Mouse (Mus musculus) liver, embryonic 13.5 days (tissue): ENCODE results near the gene Il21r. TPM values are rescaled to one million over a fixed set of nuclear protein-coding genes. Genes with fewer than 3 reads are reported as not detected.

Experiments used
- ATAC-seq: fragments of 200-750 bp; cut with Nextera tagmentation; 2 replicates; pipeline ENCODE4 v1.8.0; 2017; ENCODE audit warnings: low read depth, mild to moderate bottlenecking, moderate number of reproducible peaks, moderate library complexity
- DNase-seq: peaks from one replicate; pipeline ENCODE4 v3.0.0; 2022
- H3K27ac ChIP-seq: fragments of 300-500 bp; sonication (generic); 2 replicates; pipeline ENCODE4 v1.5.1; 2015; ENCODE audit warnings: moderate library complexity, mild to moderate bottlenecking, inconsistent platforms
- H3K27me3 ChIP-seq: fragments of 300-500 bp; sonication (generic); 2 replicates; pipeline ENCODE4 v1.6.1; 2015; ENCODE audit warnings: mild to moderate bottlenecking, inconsistent platforms
- H3K36me3 ChIP-seq: fragments of 300-500 bp; sonication (generic); 2 replicates; pipeline ENCODE4 v1.6.1; 2015; ENCODE audit warnings: mild to moderate bottlenecking, inconsistent platforms
- H3K4me1 ChIP-seq: fragments of 300-500 bp; sonication (generic); replicated peaks from 2 replicates; pipeline ENCODE4 v1.6.1; 2015; ENCODE audit warnings: inconsistent platforms
- H3K4me2 ChIP-seq: fragments of 300-500 bp; sonication (generic); 2 replicates; pipeline ENCODE4 v1.6.1; 2015; ENCODE audit warnings: inconsistent platforms, mild to moderate bottlenecking, moderate library complexity
- H3K4me3 ChIP-seq: fragments of 300-500 bp; sonication (generic); replicated peaks from 2 replicates; pipeline ENCODE4 v1.5.1; 2015; ENCODE audit warnings: mild to moderate bottlenecking, inconsistent platforms
- H3K9ac ChIP-seq: fragments of 300-500 bp; sonication (generic); 2 replicates; pipeline ENCODE4 v1.6.1; 2015; ENCODE audit warnings: mild to moderate bottlenecking, inconsistent platforms
- H3K9me3 ChIP-seq: fragments of 300-500 bp; sonication (generic); replicated peaks from 2 replicates; pipeline ENCODE4 v1.6.1; 2016; ENCODE audit warnings: inconsistent platforms
- WGBS: fragments of 180-500 bp; shearing (Covaris S2); methylation state at CpG from one replicate; pipeline ENCODE4 v1.1.7; 2015; ENCODE audit not compliant: insufficient replicate concordance; 5-methylcytosine and 5-hydroxymethylcytosine counted together
- polyA plus RNA-seq: library from polyadenylated mRNA; unstranded; fragments of >200 nt; fragmentation: Nextera tagmentation; extraction: Ambion mirVana; gene quantifications from 2 replicates; pipeline ENCODE4 v1.2.1, GENCODE M21; 2015

The Il21r gene
- polyA plus RNA-seq, 1 experiment from 2014 or later: 1.1 TPM

DNA sequence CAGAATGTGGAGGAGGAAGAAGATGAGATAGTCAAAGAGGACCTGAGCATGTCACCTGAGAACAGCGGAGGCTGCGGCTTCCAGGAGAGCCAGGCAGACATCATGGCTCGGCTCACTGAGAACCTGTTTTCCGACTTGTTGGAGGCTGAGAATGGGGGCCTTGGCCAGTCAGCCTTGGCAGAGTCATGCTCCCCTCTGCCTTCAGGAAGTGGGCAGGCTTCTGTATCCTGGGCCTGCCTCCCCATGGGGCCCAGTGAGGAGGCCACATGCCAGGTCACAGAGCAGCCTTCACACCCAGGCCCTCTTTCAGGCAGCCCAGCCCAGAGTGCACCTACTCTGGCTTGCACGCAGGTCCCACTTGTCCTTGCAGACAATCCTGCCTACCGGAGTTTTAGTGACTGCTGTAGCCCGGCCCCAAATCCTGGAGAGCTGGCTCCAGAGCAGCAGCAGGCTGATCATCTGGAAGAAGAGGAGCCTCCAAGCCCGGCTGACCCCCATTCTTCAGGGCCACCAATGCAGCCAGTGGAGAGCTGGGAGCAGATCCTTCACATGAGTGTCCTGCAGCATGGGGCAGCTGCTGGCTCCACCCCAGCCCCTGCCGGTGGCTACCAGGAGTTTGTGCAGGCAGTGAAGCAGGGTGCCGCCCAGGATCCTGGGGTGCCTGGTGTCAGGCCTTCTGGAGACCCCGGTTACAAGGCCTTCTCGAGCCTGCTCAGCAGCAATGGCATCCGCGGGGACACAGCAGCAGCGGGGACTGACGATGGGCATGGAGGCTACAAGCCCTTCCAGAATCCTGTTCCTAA is 27.3 kb upstream of the Il21r start:
- H3K36me3 ChIP-seq: peaks cover 11% of the 10 kb centered on the region
- no peak overlapping the region for H3K4me3 ChIP-seq
- no peaks in the 10 kb centered on the region for H3K9me3 ChIP-seq
- 76% methylated on average over 16 of the region's 16 CpGs for WGBS
- no peak overlapping the region for H3K9ac ChIP-seq
- no peak overlapping the region for H3K4me2 ChIP-seq
- H3K4me1 ChIP-seq: peaks cover 43% of the 10 kb centered on the region
- no peak for DNase-seq
- no peaks in the 10 kb centered on the region for H3K27me3 ChIP-seq
- ATAC-seq: peak; percentile 29; the same call in 1 of the 2 replicates
- peak overlapping the region; percentile 34; the same call in 1 of the 2 replicates for H3K27ac ChIP-seq

- Histone ChIP-seq H3K4me3 (no peak overlapping the region), H3K27me3 (no peaks in the 10 kb centered on the region), H3K27ac (0 out of 2 replicates have a peak overlapping the region, but pooled peaks have one; percentile 34), H3K4me2 (no peak overlapping the region), H3K9me3 (no peaks in the 10 kb centered on the region), H3K4me1 (peaks cover 53% of the 10 kb centered on the region), H3K9ac (no peak overlapping the region), H3K36me3 (peaks cover 11% of the 10 kb centered on the region)
- ATAC-seq: no peak
- no peak for DNase-seq
- WGBS: 81% methylated on average over 7 of the region's 7 CpGs
Observed at GRCm38 (mm10) chr7:125576982-125577381, 26.2 kb upstream of the Il21r start.

GRCm38 (mm10) chr7:125577486-125578088 is 25.6 kb upstream of the Il21r start:
- H3K4me1 ChIP-seq: peaks cover 48% of the 10 kb centered on the region
- WGBS: 57% methylated on average over 11 of the region's 11 CpGs

DNA sequence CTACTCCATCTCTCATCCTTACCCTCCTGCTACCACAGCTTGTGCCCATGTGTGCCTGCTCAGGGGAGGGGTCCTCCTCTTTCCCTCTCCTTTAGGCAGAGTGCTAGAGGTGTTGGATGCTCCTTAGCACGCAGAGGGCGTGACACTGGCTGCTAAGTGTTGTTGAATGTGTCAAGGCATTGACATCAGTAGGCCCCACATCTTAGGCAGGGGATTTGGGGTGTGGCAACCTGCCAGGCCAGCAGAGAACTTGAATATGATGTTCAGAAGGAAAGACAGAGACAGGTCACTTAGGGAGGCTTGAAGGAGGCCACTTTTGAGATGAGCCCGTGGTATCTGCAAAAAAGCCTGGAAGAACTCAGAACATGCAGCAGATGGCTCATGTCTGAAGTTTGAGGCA is 25.1 kb upstream of the Il21r start:
- no peak overlapping the region for H3K27ac ChIP-seq
- H3K9me3 ChIP-seq: no peaks in the 10 kb centered on the region
- H3K9ac ChIP-seq: no peak overlapping the region
- peaks cover 48% of the 10 kb centered on the region for H3K4me1 ChIP-seq
- H3K4me2 ChIP-seq: no peak overlapping the region
- no peak overlapping the region for H3K4me3 ChIP-seq
- 64% methylated on average over 3 of the region's 3 CpGs for WGBS
- peaks cover 11% of the 10 kb centered on the region for H3K36me3 ChIP-seq
- H3K27me3 ChIP-seq: no peaks in the 10 kb centered on the region
- no peak for DNase-seq
- no peak for ATAC-seq

More at GRCm38 (mm10) chr7:125577486-125578088, 25.6 kb upstream of the Il21r start:
- Histone ChIP-seq H3K4me3 (no peak overlapping the region), H3K36me3 (peaks cover 11% of the 10 kb centered on the region), H3K27me3 (no peaks in the 10 kb centered on the region), H3K4me2 (no peak overlapping the region), H3K27ac (no peak overlapping the region), H3K9ac (no peak overlapping the region), H3K9me3 (no peaks in the 10 kb centered on the region)
- ATAC-seq: no peak
- DNase-seq: no peak

- ATAC-seq (no peak), DNase-seq (no peak)
- Histone ChIP-seq H3K27me3 (no peaks in the 10 kb centered on the region), H3K27ac (no peak overlapping the region), H3K36me3 (peaks cover 8% of the 10 kb centered on the region), H3K4me2 (no peak overlapping the region), H3K9ac (no peak overlapping the region), H3K4me1 (peaks cover 44% of the 10 kb centered on the region), H3K9me3 (no peaks in the 10 kb centered on the region), H3K4me3 (no peak overlapping the region)
- 50% methylated on average over 9 of the region's 9 CpGs for WGBS
Observed at GRCm38 (mm10) chr7:125579545-125580219, 23.5 kb upstream of the Il21r start.

DNA sequence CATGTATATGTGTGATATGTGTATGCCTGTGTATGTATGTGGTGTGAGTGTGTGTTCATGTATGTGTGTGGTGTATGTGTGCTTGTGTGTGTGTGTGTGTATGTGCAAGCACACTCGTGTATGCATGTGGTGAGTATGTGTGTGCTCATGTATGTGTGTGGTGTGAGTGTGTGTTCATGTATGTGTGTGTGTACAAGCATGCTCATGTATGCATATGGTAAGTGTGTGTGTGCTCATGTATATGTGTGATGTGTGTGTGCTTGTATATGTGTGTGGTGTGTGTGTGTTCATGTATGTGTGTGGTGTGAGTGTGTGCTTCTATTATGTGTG is 23.0 kb upstream of the Il21r start:
- H3K4me3 ChIP-seq: no peak overlapping the region
- DNase-seq (no peak), ATAC-seq (no peak)
- H3K27ac ChIP-seq: no peak overlapping the region
- no peaks in the 10 kb centered on the region for H3K27me3 ChIP-seq
- H3K9me3 ChIP-seq: no peaks in the 10 kb centered on the region
- H3K9ac ChIP-seq: no peak overlapping the region
- WGBS: 81% methylated on average over 1 of the region's 1 CpGs
- H3K4me2 ChIP-seq: no peak overlapping the region
- H3K4me1 ChIP-seq: peaks cover 44% of the 10 kb centered on the region
- peaks cover 8% of the 10 kb centered on the region for H3K36me3 ChIP-seq

DNA sequence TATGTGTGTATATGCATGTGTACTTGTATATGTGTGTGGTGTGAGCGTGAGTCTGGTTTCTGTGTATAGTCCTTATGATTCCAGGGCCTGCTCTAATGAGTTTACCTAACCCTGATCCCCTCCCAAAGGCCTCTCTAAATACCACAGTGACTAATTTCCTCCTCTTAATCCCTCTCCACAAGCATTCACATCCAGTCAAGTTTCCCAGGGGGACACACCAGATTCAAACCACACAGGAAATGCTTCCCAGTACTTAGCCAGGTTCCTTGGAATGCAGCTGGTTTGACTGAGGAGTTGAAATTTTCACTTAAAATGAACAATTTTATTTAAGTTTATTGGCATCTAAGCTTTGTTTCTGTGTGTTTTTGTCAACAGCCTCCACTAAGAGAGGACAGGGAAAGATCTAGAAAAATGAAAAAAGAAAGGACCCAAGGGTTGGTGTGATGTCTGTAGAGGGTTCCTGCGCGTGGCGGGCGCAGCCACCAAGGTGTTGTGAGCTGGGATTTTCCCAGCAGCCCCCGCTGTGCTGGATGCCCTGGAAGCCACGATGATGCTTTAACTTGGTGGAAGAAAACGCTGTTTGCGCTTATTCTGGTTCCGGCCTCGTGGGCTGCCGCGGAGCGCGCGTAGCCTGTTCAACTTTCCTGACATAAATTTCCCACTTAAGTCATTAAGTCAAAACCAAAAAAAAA is 22.5 kb upstream of the Il21r start:
- H3K4me2 ChIP-seq: peak overlapping the region; percentile 73
- no peaks in the 10 kb centered on the region for H3K9me3 ChIP-seq
- peaks cover 7% of the 10 kb centered on the region for H3K36me3 ChIP-seq
- no peak for ATAC-seq
- peaks cover 39% of the 10 kb centered on the region for H3K4me1 ChIP-seq
- no peaks in the 10 kb centered on the region for H3K27me3 ChIP-seq
- no peak overlapping the region; the same call in 1 of the 2 replicates for H3K27ac ChIP-seq
- no peak for DNase-seq
- 17% methylated on average over 16 of the region's 16 CpGs for WGBS
- H3K4me3 ChIP-seq: peak overlapping the region; percentile 50
- peak overlapping the region; percentile 63 for H3K9ac ChIP-seq

GRCm38 (mm10) chr7:125581317-125581672 is 21.9 kb upstream of the Il21r start:
- ATAC-seq (peak; percentile 74), DNase-seq (peak; percentile 75)
- H3K4me2 ChIP-seq: peak overlapping the region; percentile 73
- H3K36me3 ChIP-seq: peaks cover 2% of the 10 kb centered on the region
- peaks cover 34% of the 10 kb centered on the region for H3K4me1 ChIP-seq
- peak overlapping the region; percentile 50 for H3K4me3 ChIP-seq
- WGBS: 2% methylated on average over 21 of the region's 21 CpGs
- no peaks in the 10 kb centered on the region for H3K27me3 ChIP-seq
- 0 out of 2 replicates have a peak, but pooled peaks cover 1% of the 10 kb centered on the region for H3K9me3 ChIP-seq
- no peak overlapping the region; the same call in 1 of the 2 replicates for H3K27ac ChIP-seq
- peak overlapping the region; percentile 63 for H3K9ac ChIP-seq

DNA sequence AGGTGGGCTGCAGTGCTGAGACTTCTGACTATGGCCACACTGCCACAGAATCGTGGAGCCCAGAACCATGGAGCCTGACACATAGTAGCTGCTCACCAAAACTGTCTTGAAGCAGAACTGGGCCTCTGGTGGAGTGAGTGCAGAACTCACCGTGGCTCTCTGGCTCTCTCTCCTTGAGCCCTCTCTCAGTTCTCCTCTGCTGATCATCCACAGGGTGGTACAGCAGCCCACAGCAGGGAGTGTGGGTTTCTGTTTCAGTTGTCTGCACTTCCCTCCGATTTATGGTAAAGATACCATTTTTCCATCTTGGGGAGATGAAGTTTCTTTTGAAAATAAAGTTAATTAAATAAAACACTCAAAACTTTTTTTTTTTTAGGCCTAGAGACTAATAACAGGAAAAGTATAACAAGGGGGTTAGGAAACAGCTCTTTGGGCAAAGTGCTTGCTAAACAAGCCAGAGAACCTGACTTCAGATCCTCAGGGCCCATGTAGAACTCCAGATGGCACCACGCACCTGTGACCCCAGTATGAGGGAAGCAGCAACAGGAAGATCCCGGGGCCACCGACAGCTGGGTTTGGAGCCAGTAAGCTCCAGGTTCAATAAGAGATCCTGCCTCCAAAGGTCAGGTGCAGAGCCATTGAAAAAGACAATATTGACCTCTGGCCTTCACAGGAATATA is 19.8 kb upstream of the Il21r start:
- Histone ChIP-seq H3K9me3 (0 out of 2 replicates have a peak, but pooled peaks cover 4% of the 10 kb centered on the region), H3K4me3 (no peak overlapping the region), H3K27ac (no peak overlapping the region), H3K36me3 (no peaks in the 10 kb centered on the region), H3K4me2 (no peak overlapping the region), H3K27me3 (no peaks in the 10 kb centered on the region), H3K9ac (no peak overlapping the region), H3K4me1 (peaks cover 15% of the 10 kb centered on the region)
- DNase-seq (no peak), ATAC-seq (no peak)
- 53% methylated on average over 6 of the region's 6 CpGs for WGBS

DNA sequence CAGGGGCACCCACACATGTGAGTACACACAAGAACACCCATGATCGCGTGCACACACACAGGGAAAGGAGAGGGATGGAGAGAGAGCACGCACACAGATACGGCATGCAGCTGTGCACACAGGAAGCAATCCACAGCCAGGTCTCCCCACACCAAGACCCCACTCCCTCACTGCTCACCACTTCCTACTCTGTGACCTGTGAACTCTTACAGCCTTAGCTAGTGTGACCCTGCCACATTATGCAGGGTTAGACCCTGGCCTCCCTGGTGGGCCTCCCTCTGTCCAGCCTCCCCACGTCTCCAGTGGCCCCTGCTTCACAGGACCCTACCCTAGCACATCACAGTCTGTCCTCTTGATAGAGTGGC is 19.2 kb upstream of the Il21r start:
- Histone ChIP-seq H3K9me3 (0 out of 2 replicates have a peak, but pooled peaks cover 4% of the 10 kb centered on the region), H3K9ac (no peak overlapping the region), H3K4me1 (peaks cover 14% of the 10 kb centered on the region), H3K4me3 (no peak overlapping the region), H3K27me3 (no peaks in the 10 kb centered on the region), H3K27ac (no peak overlapping the region), H3K4me2 (no peak overlapping the region), H3K36me3 (no peaks in the 10 kb centered on the region)
- ATAC-seq: no peak
- DNase-seq: no peak
- 80% methylated on average over 5 of the region's 5 CpGs for WGBS
